Mouse (Mus musculus): ENCODE data around the gene Apaf1. TPM values are rescaled to one million over a fixed set of nuclear protein-coding genes. Genes with fewer than 3 reads are reported as not detected.

Apaf1 gene
- total and polyA plus RNA-seq, 3 experiments, result 12.8 to 14.3 TPM; not detected in 1

GRCm38 (mm10) chr10:91101936-91102335 is 19.4 kb upstream of the Apaf1 start:
- Histone ChIP-seq H3K27me3 (ENCODE audit: control insufficient read depth in 1 of 2, insufficient read depth in 2 of 2, low read length in 2 of 2) (no peaks in the 10 kb centered on the region), H3K9me3 (replicated peaks; ENCODE audit: insufficient read depth, low read length) (no peaks in the 10 kb centered on the region)

DNA sequence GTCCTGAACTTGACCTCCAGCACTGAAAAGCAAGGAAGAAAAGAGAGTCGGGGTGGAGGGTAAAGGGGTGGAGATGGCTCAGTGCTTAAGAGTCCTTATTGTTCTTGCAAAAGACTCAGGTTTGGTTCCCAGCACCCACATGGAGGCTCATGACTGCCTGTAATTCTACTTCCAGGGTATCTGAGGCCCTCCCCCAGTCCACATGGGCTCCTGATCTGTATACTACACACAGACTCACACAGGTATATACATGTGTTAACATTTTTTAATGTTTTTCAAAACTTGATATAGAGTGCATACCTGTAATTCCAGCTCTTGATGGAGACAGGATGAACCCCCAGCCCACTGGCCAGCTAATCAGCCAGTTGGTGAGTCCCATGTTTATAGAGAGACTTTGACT is 17.5 kb upstream of the Apaf1 start:
- TF ChIP-seq POLR2AphosphoS2 (IDR thresholded peaks at IDR 0.05; ENCODE audit: low read length) (no peak), HCFC1 (IDR thresholded peaks at IDR 0.05; ENCODE audit: low read depth, low read length) (no peak), POLR2A (IDR thresholded peaks at IDR 0.05; ENCODE audit: control insufficient read depth in 1 of 2, insufficient read depth in 1 of 2, low read depth in 1 of 2, low read length in 2 of 2, poor library complexity in 1 of 2) (no peak), TAL1 (IDR thresholded peaks at IDR 0.05; ENCODE audit: low read length) (no peak), EP300 (IDR thresholded peaks at IDR 0.05; ENCODE audit: low read depth in 1 of 2, low read length in 2 of 2) (no peak), TBP (IDR thresholded peaks at IDR 0.05; ENCODE audit: low read depth, low read length) (no peak), BHLHE40 (IDR thresholded peaks at IDR 0.05; ENCODE audit: borderline replicate concordance, low read depth, low read length) (no peak), TCF12 (IDR thresholded peaks at IDR 0.05; ENCODE audit: low read depth, low read length) (no peak), ELF1 (IDR thresholded peaks at IDR 0.05; ENCODE audit: low read depth, low read length) (no peak), JUND (IDR thresholded peaks at IDR 0.05; ENCODE audit: low read depth, low read length) (no peak), GABPA (IDR thresholded peaks at IDR 0.05; ENCODE audit: low read depth, low read length) (no peak), ZMIZ1 (IDR thresholded peaks at IDR 0.05; ENCODE audit: low read depth, low read length) (no peak), CHD2 (IDR thresholded peaks at IDR 0.05; ENCODE audit: low read length) (no peak), SMC3 (IDR thresholded peaks at IDR 0.05; ENCODE audit: low read depth, low read length) (no peak), MEF2A (IDR thresholded peaks at IDR 0.05; ENCODE audit: extremely low read depth, insufficient replicate concordance, low read depth, low read length, poor library complexity, severe bottlenecking) (no peak), KAT2A (conservative IDR thresholded peaks at IDR 0.05; ENCODE audit: low read depth, low read length) (no peak), NRF1 (IDR thresholded peaks at IDR 0.05; ENCODE audit: insufficient read depth, low read depth, low read length, poor library complexity, severe bottlenecking) (no peak), ZNF384 (IDR thresholded peaks at IDR 0.05; ENCODE audit: low read depth, low read length) (no peak), UBTF (IDR thresholded peaks at IDR 0.05; ENCODE audit: borderline replicate concordance, insufficient read depth, low read depth, low read length) (no peak), CHD1 (IDR thresholded peaks at IDR 0.05; ENCODE audit: low read depth, low read length) (no peak)
- Histone ChIP-seq H3K4me3 (ENCODE audit: control insufficient read depth in 1 of 2, insufficient read depth in 1 of 2, low read depth in 2 of 2, low read length in 2 of 2) (no peak overlapping the region), H3K36me3 (ENCODE audit: control insufficient read depth in 1 of 2, insufficient read depth in 2 of 2, low read length in 2 of 2) (peaks cover 0 to 1% of the 10 kb centered on the region in 2 experiments; a peak in 1 of 4 replicates), H3K4me1 (ENCODE audit: control insufficient read depth in 1 of 2, insufficient read depth in 2 of 2, low read length in 2 of 2) (no peaks in the 10 kb centered on the region), H3K27me3 (ENCODE audit: control insufficient read depth in 1 of 2, insufficient read depth in 2 of 2, low read length in 2 of 2) (no peaks in the 10 kb centered on the region), H3K79me2 (ENCODE audit: control insufficient read depth, insufficient read depth, low read length, poor library complexity) (no peaks in the 10 kb centered on the region), H3K9me3 (replicated peaks; ENCODE audit: insufficient read depth, low read length) (no peaks in the 10 kb centered on the region), H3K9ac (ENCODE audit: control insufficient read depth, low read depth, low read length, poor library complexity, severe bottlenecking) (no peak overlapping the region), H3K27ac (ENCODE audit: control insufficient read depth, low read depth, low read length) (no peak overlapping the region)
- no peak for DNase-seq (ENCODE audit: low read depth, low spot score)

More at GRCm38 (mm10) chr10:91101936-91102335, 19.4 kb upstream of the Apaf1 start:
- Histone ChIP-seq H3K9ac (ENCODE audit: control insufficient read depth, low read depth, low read length, poor library complexity, severe bottlenecking) (no peak overlapping the region), H3K4me3 (ENCODE audit: control insufficient read depth in 1 of 2, insufficient read depth in 1 of 2, low read depth in 2 of 2, low read length in 2 of 2) (no peak overlapping the region), H3K27ac (ENCODE audit: control insufficient read depth, low read depth, low read length) (no peak overlapping the region), H3K79me2 (ENCODE audit: control insufficient read depth, insufficient read depth, low read length, poor library complexity) (no peaks in the 10 kb centered on the region), H3K4me1 (ENCODE audit: control insufficient read depth in 1 of 2, insufficient read depth in 2 of 2, low read length in 2 of 2) (no peaks in the 10 kb centered on the region), H3K36me3 (ENCODE audit: control insufficient read depth in 1 of 2, insufficient read depth in 2 of 2, low read length in 2 of 2) (peaks cover 0 to 1% of the 10 kb centered on the region in 2 experiments; a peak in 1 of 4 replicates)
- TF ChIP-seq CTCF (IDR thresholded peaks at IDR 0.05 in 2 of 3, conservative IDR thresholded peaks at IDR 0.05 in 1 of 3; ENCODE audit: control insufficient read depth in 1 of 3, insufficient read depth in 1 of 3, low read depth in 2 of 3, low read length in 3 of 3, poor library complexity in 1 of 3, severe bottlenecking in 1 of 3), result no peak
- DNase-seq (ENCODE audit: low read depth, low spot score), result no peak

Measured in MEL (cell line).